Mouse (Mus musculus) embryonic facial prominence, embryonic 13.5 days (tissue): ENCODE results near the gene Cuedc1. TPM values are rescaled to one million over a fixed set of nuclear protein-coding genes. Genes with fewer than 3 reads are reported as not detected.
"Not testable (repeated sequence)": the region's sequence is repeated elsewhere in the genome, so short reads cannot be mapped to it uniquely, and the experiment has no call there.

ENCODE experiments used
- ATAC-seq: fragments of 200-750 bp; cut with Nextera tagmentation; 2 replicates; pipeline ENCODE4 v1.8.0; 2017; ENCODE audit warnings: low read depth; ENCODE audit not compliant: insufficient number of reproducible peaks, insufficient read depth, low FRiP score, low TSS enrichment
- H3K27ac ChIP-seq: fragments of 300-500 bp; sonication (generic); 2 replicates; pipeline ENCODE4 v1.5.1; 2015; ENCODE audit warnings: moderate library complexity, mild to moderate bottlenecking, inconsistent platforms
- H3K27me3 ChIP-seq: fragments of 300-500 bp; sonication (generic); 2 replicates; pipeline ENCODE4 v1.6.1; 2015; ENCODE audit warnings: mild to moderate bottlenecking, inconsistent platforms
- H3K36me3 ChIP-seq: fragments of 300-500 bp; sonication (generic); 2 replicates; pipeline ENCODE4 v1.6.1; 2015; ENCODE audit warnings: mild to moderate bottlenecking, inconsistent platforms
- H3K4me1 ChIP-seq: fragments of 300-500 bp; sonication (generic); 2 replicates; pipeline ENCODE4 v1.6.1; 2015; ENCODE audit warnings: inconsistent platforms
- H3K4me2 ChIP-seq: fragments of 300-500 bp; sonication (generic); 2 replicates; pipeline ENCODE4 v1.6.1; 2015; ENCODE audit warnings: moderate library complexity, mild to moderate bottlenecking, inconsistent platforms
- H3K4me3 ChIP-seq: fragments of 300-500 bp; sonication (generic); 2 replicates; pipeline ENCODE4 v1.5.1; 2015; ENCODE audit warnings: mild to moderate bottlenecking, inconsistent platforms
- H3K9ac ChIP-seq: fragments of 300-500 bp; sonication (generic); 2 replicates; pipeline ENCODE4 v1.6.1; 2015; ENCODE audit warnings: mild to moderate bottlenecking, inconsistent platforms
- H3K9me3 ChIP-seq: fragments of 300-500 bp; sonication (generic); 2 replicates; pipeline ENCODE4 v1.6.1; 2016; ENCODE audit warnings: inconsistent platforms
- WGBS: fragments of 180-500 bp; shearing (Covaris S2); methylation state at CpG from one replicate; pipeline ENCODE4 v1.1.7; 2015; ENCODE audit warnings: mixed read lengths; 5-methylcytosine and 5-hydroxymethylcytosine counted together
- polyA plus RNA-seq: library from polyadenylated mRNA; unstranded; fragments of >200 nt; fragmentation: Nextera tagmentation; extraction: Ambion mirVana; gene quantifications from 2 replicates; pipeline ENCODE4 v1.2.1, GENCODE M21; 2015

The Cuedc1 gene
- polyA plus RNA-seq, 1 experiment from 2014 or later = 34.9 TPM

GRCm38 (mm10) chr11:88195699-88196098 is 97.8 kb downstream of the Cuedc1 start:
- Histone ChIP-seq H3K4me1 (peaks cover 48% of the 10 kb centered on the region), H3K27me3 (peaks cover 44% of the 10 kb centered on the region)
- not testable (repeated sequence) for H3K9me3 ChIP-seq, H3K27ac ChIP-seq, H3K9ac ChIP-seq, H3K36me3 ChIP-seq, H3K4me3 ChIP-seq, ATAC-seq, H3K4me2 ChIP-seq
- 80% methylated on average over 3 of the region's 3 CpGs for WGBS

GRCm38 (mm10) chr11:88197153-88197576 is 99.3 kb downstream of the Cuedc1 start:
- no peak overlapping the region for H3K27ac ChIP-seq
- H3K27me3 ChIP-seq = peaks cover 31% of the 10 kb centered on the region
- H3K4me1 ChIP-seq = peaks cover 36% of the 10 kb centered on the region
- H3K4me3 ChIP-seq = no peak overlapping the region
- no peaks in the 10 kb centered on the region for H3K36me3 ChIP-seq
- H3K9ac ChIP-seq = no peak overlapping the region
- ATAC-seq = no peak
- no peaks in the 10 kb centered on the region for H3K9me3 ChIP-seq
- 3% methylated on average over 2 of the region's 2 CpGs for WGBS
- H3K4me2 ChIP-seq = no peak overlapping the region

GRCm38 (mm10) chr11:88198223-88198622 is 100.4 kb downstream of the Cuedc1 start:
- WGBS = 18% methylated on average over 4 of the region's 4 CpGs
- peaks cover 21% of the 10 kb centered on the region for H3K27me3 ChIP-seq
- H3K9ac ChIP-seq = no peak overlapping the region
- no peak overlapping the region for H3K27ac ChIP-seq
- H3K4me1 ChIP-seq = peaks cover 31% of the 10 kb centered on the region
- H3K4me2 ChIP-seq = no peak overlapping the region
- no peaks in the 10 kb centered on the region for H3K36me3 ChIP-seq
- H3K9me3 ChIP-seq = no peaks in the 10 kb centered on the region
- ATAC-seq = no peak
- no peak overlapping the region for H3K4me3 ChIP-seq

DNA sequence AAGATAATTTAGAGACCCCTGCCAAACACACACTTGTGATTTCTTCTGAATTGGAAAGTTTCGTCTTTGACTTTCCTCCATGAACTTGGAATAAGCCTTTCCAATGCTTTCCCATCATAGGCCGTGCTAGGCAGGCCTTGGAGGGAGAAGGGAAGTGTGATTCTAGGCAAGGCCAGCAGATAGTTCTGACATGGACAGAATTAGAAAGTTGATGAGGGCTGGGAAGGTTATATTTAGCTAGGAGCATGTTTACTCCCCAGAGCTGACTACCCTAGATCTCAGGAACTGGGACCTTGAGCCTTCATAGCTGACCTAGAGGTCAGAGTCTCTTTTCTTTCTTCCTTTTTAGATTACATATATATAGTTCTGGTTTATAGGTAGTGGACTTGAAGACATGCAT is 103.3 kb downstream of the Cuedc1 start:
- Histone ChIP-seq H3K9ac (no peak overlapping the region), H3K9me3 (no peaks in the 10 kb centered on the region), H3K4me1 (peaks cover 32% of the 10 kb centered on the region), H3K27ac (no peak overlapping the region), H3K36me3 (no peaks in the 10 kb centered on the region), H3K4me3 (no peak overlapping the region), H3K27me3 (0 out of 2 replicates have a peak, but pooled peaks cover 3% of the 10 kb centered on the region), H3K4me2 (no peak overlapping the region)
- 76% methylated on average over 2 of the region's 2 CpGs for WGBS
- no peak for ATAC-seq

GRCm38 (mm10) chr11:88202077-88202476 is 104.2 kb downstream of the Cuedc1 start:
- WGBS = 12% methylated on average over 2 of the region's 2 CpGs
- Histone ChIP-seq H3K4me2 (no peak overlapping the region), H3K9me3 (no peaks in the 10 kb centered on the region), H3K27ac (no peak overlapping the region), H3K36me3 (no peaks in the 10 kb centered on the region), H3K9ac (no peak overlapping the region), H3K4me1 (peaks cover 34% of the 10 kb centered on the region), H3K27me3 (0 out of 2 replicates have a peak, but pooled peaks cover 3% of the 10 kb centered on the region), H3K4me3 (no peak overlapping the region)
- ATAC-seq = no peak

GRCm38 (mm10) chr11:88203712-88204532 is 106.1 kb downstream of the Cuedc1 start, which contains the start of gene Mrps23:
TSS of gene Mrps23 (plus strand) at chr11:88204388.
- peak; percentile 87 for ATAC-seq
- peak within 1 kb of the TSS; percentile 89 for H3K4me2 ChIP-seq
- no peaks in the 10 kb centered on the region for H3K9me3 ChIP-seq

GRCm38 (mm10) chr11:88204593-88205368 is 106.9 kb downstream of the Cuedc1 start:
- Histone ChIP-seq H3K4me3 (peak overlapping the region; percentile 84), H3K27me3 (0 out of 2 replicates have a peak, but pooled peaks cover 2% of the 10 kb centered on the region), H3K9me3 (no peaks in the 10 kb centered on the region), H3K36me3 (peaks cover 19% of the 10 kb centered on the region), H3K27ac (peak overlapping the region; percentile 90; the same call in 1 of the 2 replicates), H3K4me1 (peaks cover 21% of the 10 kb centered on the region), H3K9ac (peak overlapping the region; percentile 89), H3K4me2 (peak overlapping the region; percentile 89)
- 32% methylated on average over 30 of the region's 30 CpGs for WGBS
- ATAC-seq = 0 out of 2 replicates have a peak, but pooled peaks have one; percentile 3

More at GRCm38 (mm10) chr11:88203712-88204532, 106.1 kb downstream of the Cuedc1 start, which contains the start of gene Mrps23:
- Histone ChIP-seq H3K27ac (peak within 1 kb of the TSS; percentile 90), H3K4me3 (peak within 1 kb of the TSS; percentile 84), H3K27me3 (0 out of 2 replicates have a peak, but pooled peaks cover 3% of the 10 kb centered on the region), H3K4me1 (peaks cover 21% of the 10 kb centered on the region), H3K9ac (peak within 1 kb of the TSS; percentile 89), H3K36me3 (peaks cover 11% of the 10 kb centered on the region; the same call in 1 of the 2 replicates)
- WGBS = under 1% methylated on average over 51 of the region's 51 CpGs

- H3K9ac ChIP-seq, H3K27ac ChIP-seq, H3K27me3 ChIP-seq, H3K4me3 ChIP-seq, ATAC-seq, H3K4me2 ChIP-seq, H3K9me3 ChIP-seq: not testable (repeated sequence)
- Histone ChIP-seq H3K36me3 (peaks cover 37% of the 10 kb centered on the region), H3K4me1 (peaks cover 21% of the 10 kb centered on the region)
- 76% methylated on average over 8 of the region's 8 CpGs for WGBS
These were observed 108.7 kb downstream of the Cuedc1 start for GRCm38 (mm10) chr11:88206576-88206975.

DNA sequence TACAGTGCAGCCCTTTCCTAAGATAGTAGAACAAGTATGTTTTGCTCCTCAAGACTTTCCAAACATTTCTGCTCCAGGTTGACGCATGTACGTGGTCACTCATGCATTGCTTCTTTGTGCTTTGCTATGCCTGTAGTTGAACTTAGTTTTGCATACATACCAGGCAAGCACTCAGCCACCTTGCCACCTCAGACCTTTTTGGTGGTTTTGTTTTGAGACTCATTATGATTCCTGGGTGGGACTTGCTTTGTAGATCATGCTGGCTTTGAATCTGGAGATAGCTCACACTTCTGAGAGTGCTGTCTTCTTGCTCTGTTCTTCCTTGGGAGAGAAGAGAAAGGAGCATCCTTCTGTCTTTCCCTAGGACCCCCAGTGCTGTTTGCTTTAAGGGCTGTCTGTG is 109.8 kb downstream of the Cuedc1 start:
- Histone ChIP-seq H3K36me3 (peaks cover 41% of the 10 kb centered on the region), H3K27me3 (no peaks in the 10 kb centered on the region), H3K4me3 (no peak overlapping the region), H3K9ac (no peak overlapping the region), H3K9me3 (no peaks in the 10 kb centered on the region), H3K27ac (no peak overlapping the region), H3K4me1 (peaks cover 21% of the 10 kb centered on the region), H3K4me2 (no peak overlapping the region)
- 89% methylated on average over 2 of the region's 2 CpGs for WGBS
- no peak for ATAC-seq

DNA sequence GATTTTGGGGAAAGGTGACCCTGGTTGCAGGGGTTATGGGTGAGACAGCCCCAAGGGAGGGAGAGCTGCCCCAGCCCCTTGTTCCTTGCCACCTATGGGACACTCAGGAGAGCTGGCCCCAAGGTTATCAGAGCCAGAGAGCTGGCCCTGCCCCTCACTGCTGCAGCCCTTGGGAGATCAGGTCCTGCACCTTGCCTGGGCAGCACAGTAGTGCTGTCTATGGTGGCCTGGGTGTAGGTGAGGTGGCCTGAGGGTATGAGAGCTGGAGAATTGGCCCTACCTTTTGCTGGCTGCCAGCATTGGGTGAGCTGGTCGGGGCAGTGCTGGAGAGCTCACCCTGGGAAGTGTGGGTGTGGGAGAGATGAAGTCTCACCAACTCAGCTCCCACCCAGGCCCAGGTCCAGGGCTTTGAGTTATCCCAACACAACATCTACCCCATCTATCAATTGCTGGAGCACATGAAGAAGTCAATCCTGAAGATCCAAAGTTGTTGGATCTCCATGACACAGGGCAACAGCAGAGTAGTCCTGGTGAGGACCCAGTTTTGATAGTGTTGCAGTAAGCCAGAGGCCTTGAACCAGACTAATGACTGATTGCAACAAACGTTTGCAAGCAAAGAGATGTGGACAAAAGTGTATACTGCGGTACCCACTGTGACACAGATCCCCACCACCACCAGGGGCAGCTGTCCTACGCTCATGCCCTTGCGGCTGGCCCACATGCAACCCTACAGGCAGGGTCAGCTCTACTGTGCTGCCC is 114.1 kb downstream of the Cuedc1 start:
- no peak overlapping the region for H3K4me2 ChIP-seq
- WGBS = 87% methylated on average over 5 of the region's 5 CpGs
- no peak for ATAC-seq
- H3K4me1 ChIP-seq = peaks cover 9% of the 10 kb centered on the region
- no peak overlapping the region for H3K9ac ChIP-seq
- no peaks in the 10 kb centered on the region for H3K9me3 ChIP-seq
- H3K27me3 ChIP-seq = no peaks in the 10 kb centered on the region
- H3K4me3 ChIP-seq = no peak overlapping the region
- H3K36me3 ChIP-seq = peaks cover 41% of the 10 kb centered on the region
- H3K27ac ChIP-seq = no peak overlapping the region

GRCm38 (mm10) chr11:88213757-88214156 is 115.9 kb downstream of the Cuedc1 start:
- H3K4me1 ChIP-seq = peaks cover 9% of the 10 kb centered on the region
- WGBS = 50% methylated on average over 6 of the region's 6 CpGs

More at GRCm38 (mm10) chr11:88213757-88214156, 115.9 kb downstream of the Cuedc1 start:
- Histone ChIP-seq H3K36me3 (peaks cover 31% of the 10 kb centered on the region), H3K27ac (no peak overlapping the region), H3K4me3 (no peak overlapping the region), H3K9me3 (no peaks in the 10 kb centered on the region), H3K4me2 (no peak overlapping the region), H3K9ac (0 out of 2 replicates have a peak overlapping the region, but pooled peaks have one; percentile 11), H3K27me3 (no peaks in the 10 kb centered on the region)
- no peak for ATAC-seq
